Mouse (Mus musculus): ENCODE measurements around the gene Zdhhc6.
A peak's percentile ranks its signal among the peaks of the same experiment; 100 is the strongest.

Gene Zdhhc6

GRCm38 (mm10) chr19:55257656-55258375 lies 58.0 kb downstream of the Zdhhc6 start:
- no peak for DNase-seq (ENCODE audit: low read depth, low spot score)

DNA sequence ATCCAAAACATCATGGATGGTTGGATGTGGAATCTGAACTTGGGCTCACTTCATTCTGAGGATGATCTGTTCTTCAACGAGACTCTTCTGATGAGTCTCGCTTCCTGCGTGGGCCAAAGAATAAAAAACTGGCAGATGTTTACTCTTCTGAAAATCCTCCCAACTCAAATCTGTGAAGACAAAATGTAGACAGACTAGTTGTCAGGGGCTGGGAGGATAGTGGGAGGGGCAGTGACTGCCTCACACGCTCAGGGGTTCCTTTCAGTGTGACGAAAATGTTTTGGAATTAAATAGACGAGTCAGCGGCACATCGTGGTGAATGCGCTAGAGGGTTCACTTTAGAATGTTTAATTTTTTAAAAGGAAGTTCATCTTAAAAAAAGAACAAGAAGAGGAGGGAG lies 59.7 kb downstream of the Zdhhc6 start:
- no peak for DNase-seq (ENCODE audit: low read depth, low spot score)

GRCm38 (mm10) chr19:55254513-55255016 lies 61.3 kb downstream of the Zdhhc6 start:
- DNase-seq (ENCODE audit: low read depth, low spot score), result no peak

GRCm38 (mm10) chr19:55253570-55254441 lies 62.0 kb downstream of the Zdhhc6 start:
- peak; percentile 21 for DNase-seq (ENCODE audit: low read depth, low spot score)

DNA sequence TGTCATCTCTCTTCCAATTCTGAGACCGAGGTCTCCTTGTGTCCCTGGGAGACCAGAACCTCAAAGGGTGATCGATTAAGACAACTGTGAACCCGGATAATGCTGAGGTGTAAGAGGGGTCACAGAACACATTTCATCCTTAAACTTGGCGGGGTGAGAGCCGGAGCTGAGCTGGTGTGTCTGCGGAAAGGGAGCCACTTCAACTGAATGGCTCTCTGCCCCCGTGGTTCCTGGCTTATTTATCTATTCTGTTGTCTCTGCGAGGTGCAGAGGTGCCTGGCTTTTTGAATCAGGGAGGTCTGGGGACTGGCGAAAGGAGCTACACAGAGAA lies 62.6 kb downstream of the Zdhhc6 start:
- no peak for DNase-seq (ENCODE audit: low read depth, low spot score)

GRCm38 (mm10) chr19:55251383-55252124 lies 64.3 kb downstream of the Zdhhc6 start, which contains the start of gene Acsl5:
Acsl5 (plus strand) TSS chr19:55251938.
- DNase-seq (ENCODE audit: low read depth, low spot score), result no peak

DNA sequence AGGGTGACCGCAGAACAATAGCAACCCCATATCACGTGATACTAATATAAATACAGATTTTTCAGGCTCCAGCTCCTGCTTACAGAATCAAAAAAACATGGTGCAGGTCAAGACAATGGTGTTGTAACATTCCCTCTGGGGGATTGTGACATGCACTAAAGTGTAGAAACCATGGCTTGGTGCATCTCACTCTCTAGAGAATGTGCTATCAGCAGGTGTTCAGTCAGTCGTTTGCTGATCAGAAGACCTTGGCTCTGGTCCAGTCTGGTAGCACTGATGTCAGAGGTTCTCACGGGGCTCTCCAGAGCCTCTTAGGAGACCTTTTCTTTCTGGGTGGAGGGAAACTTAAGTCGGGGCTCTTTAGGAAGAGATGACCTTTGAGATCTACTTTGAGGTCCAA lies 65.4 kb downstream of the Zdhhc6 start:
- DNase-seq (ENCODE audit: low read depth, low spot score), result no peak

GRCm38 (mm10) chr19:55247991-55248520 lies 67.8 kb downstream of the Zdhhc6 start:
- DNase-seq (ENCODE audit: low read depth, low spot score), result no peak

DNA sequence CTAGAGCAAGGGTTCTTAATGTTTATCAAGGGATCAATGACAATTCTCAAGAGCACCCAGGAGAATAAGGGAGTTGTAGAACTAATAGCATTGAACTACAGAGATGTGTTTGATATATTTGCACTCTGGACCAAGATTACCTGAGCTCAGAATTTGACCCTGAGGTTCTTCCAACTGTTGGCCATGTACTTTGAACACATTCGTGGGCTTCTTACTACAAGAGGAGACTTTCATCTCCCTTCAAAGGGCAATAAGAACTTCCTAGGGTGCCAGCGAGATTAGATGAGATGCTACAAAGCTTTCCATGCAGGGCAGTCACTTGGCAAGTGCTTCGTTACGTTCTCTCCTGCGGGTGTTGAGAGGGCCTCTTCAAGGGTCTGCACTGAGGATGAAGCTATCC lies 68.3 kb downstream of the Zdhhc6 start:
- no peak for DNase-seq (ENCODE audit: low read depth, low spot score)

DNA sequence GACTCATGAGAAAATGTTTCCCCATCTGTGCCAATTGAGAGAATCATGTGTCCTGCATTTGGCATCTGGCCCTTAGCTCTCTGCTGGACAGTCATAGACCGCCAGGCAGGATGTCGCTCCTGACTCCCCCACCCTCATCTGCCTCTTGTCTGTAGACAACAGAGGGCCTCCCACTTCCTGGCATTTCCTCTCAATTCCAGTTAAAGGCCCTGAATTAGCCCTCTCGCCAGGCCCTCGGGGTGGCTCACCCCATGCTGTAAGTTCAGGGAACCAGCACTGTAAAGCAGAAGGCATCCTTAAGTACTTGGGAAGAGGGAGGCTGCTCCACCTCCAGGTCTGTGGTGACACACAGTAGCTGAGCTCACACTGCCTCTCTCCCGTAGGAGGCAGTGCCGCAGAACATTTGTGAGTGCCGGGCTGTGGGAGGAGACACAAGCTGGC lies 71.0 kb downstream of the Zdhhc6 start:
- no peak for DNase-seq (ENCODE audit: low read depth, low spot score)

- no peak for DNase-seq (ENCODE audit: low read depth, low spot score)
These were observed 74.6 kb downstream of the Zdhhc6 start, which contains the start of gene Gucy2g for GRCm38 (mm10) chr19:55241186-55241645. Gucy2g (minus strand) TSS chr19:55241236.

- no peak for DNase-seq (ENCODE audit: low read depth, low spot score)
These were observed 75.9 kb downstream of the Zdhhc6 start for GRCm38 (mm10) chr19:55239766-55240426.

GRCm38 (mm10) chr19:55236564-55236963 lies 79.3 kb downstream of the Zdhhc6 start:
- no peak for DNase-seq (ENCODE audit: low read depth, low spot score)

- DNase-seq (ENCODE audit: low read depth, low spot score), result no peak
These were observed 79.8 kb downstream of the Zdhhc6 start for GRCm38 (mm10) chr19:55236026-55236425.

DNA sequence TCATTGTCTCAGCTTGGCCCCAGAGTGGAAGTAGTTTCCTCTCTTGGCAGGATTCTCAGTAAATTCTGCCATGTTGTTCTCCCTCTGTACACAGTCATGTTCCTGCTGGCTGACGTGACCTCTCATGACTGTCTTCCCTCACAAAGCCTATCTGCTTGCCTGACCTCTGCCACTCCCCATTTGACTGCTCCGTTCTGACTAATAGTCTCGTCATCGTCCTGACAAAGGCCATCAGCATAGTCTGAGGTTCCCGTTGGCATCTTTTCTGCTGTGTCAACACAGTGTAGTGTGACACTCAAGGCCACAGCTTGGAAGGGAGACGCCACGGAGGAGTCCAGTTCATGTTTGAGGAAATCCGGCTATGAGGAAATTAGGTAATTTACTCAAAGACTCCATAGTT lies 83.7 kb downstream of the Zdhhc6 start:
- no peak for DNase-seq (ENCODE audit: low read depth, low spot score)

- DNase-seq (ENCODE audit: low read depth, low spot score), result no peak
These were observed 84.8 kb downstream of the Zdhhc6 start for GRCm38 (mm10) chr19:55231081-55231480.

DNA sequence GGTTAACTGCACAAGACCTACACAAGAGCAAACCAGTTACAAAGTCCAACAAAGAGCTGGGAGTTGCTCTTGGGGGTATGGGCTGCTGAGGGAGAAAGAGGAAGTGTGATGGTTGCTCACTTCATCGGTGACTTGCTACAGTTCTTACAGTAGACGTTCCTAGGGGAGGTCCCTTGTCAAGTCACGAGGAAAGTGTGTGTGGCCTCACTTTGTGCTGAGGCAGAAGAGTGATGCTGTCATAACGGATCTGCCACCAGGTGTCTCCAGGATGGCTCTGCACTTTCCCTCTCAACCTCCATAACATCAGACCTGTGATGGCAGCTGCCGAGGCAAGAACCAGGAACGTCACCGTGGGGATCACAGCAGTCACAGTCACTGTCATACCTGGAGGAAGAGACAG lies 88.7 kb downstream of the Zdhhc6 start:
- DNase-seq (ENCODE audit: low read depth, low spot score), result no peak

- no peak for DNase-seq (ENCODE audit: low read depth, low spot score)
These were observed 89.2 kb downstream of the Zdhhc6 start for GRCm38 (mm10) chr19:55226621-55227020.

DNA sequence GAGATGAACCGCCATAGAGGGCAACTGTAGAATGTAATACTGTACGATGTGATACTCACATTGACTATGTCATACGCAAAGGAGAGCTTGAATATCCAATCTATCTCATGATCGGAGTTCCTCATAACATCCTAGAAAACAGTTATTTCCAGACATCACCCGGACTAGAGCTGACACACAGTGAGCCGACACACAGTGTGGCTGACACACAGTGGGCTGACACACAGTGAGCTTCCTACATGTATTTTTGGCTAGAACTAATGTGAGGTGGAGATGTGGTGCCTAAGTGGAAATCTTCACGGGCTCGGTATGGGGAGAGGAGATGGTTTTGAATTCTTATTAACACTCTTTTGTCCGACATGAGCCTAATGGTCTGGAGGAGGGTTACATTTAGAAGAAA lies 93.6 kb downstream of the Zdhhc6 start:
- no peak for DNase-seq (ENCODE audit: low read depth, low spot score)

All from retina, postnatal 7 days (tissue).